Mouse (Mus musculus) embryonic fibroblast, embryonic 13.5 days (primary cell): ENCODE measurements at regions not wholly inside any gene's neighbourhood (a gene's known extent, or its start where the extent isn't known, plus 50 kb on each side); places are given as distances from the start of the nearest gene placed in this dataset.

Experiments used
- CTCF ChIP-seq: IDR thresholded peaks from 2 replicates; pipeline ENCODE4 v1.5.1; 2011; ENCODE audit warnings: mild to moderate bottlenecking, control low read depth, low read length, moderate library complexity, borderline replicate concordance; ENCODE audit not compliant: insufficient read depth
- POLR2A ChIP-seq: IDR thresholded peaks from 2 replicates; pipeline ENCODE4 v1.6.1; 2011; ENCODE audit warnings: low read depth, mild to moderate bottlenecking, control low read depth, low read length, moderate library complexity

DNA sequence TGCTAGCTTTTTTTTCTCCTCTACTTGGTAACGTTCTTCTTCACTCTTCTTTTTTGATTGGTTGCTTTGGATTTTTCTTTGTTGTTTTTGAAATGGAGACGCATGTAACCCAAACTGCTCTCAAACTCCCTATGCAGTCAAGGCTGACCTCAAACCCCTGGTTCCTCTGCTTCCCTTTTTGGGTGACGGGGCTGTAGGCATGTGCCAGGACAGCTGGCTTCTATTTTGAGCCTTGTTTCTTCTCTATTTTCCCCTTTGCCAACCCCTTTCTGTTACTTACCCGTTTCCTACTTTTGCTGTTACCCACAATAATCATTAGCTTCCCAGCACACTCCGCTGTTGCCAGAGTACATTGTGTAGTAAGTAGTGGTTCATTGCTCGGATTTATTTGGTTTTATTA lies 132.0 kb downstream of the Psat1 start:
- TF ChIP-seq CTCF, result no peak
- TF ChIP-seq POLR2A, result no peak
